Mouse (Mus musculus) adrenal gland, postnatal 36 days (tissue): ENCODE results near the gene Edem3. TPM values are rescaled to one million over a fixed set of nuclear protein-coding genes. Genes with fewer than 3 reads are reported as not detected.

Source experiments
- DNase-seq, 2 experiments: peaks; one replicate each; pipeline ENCODE4 v3.0.0; 2021; ENCODE audit warnings: mixed read lengths in 1 of 2
- total RNA-seq, 2 experiments: library from RNA; stranded (reverse); gene quantifications; 2 replicates each; pipeline ENCODE4 v1.2.3; 2021

Edem3 gene
- total RNA-seq, 2 experiments from 2014 or later, result 120 to 146 TPM

DNA sequence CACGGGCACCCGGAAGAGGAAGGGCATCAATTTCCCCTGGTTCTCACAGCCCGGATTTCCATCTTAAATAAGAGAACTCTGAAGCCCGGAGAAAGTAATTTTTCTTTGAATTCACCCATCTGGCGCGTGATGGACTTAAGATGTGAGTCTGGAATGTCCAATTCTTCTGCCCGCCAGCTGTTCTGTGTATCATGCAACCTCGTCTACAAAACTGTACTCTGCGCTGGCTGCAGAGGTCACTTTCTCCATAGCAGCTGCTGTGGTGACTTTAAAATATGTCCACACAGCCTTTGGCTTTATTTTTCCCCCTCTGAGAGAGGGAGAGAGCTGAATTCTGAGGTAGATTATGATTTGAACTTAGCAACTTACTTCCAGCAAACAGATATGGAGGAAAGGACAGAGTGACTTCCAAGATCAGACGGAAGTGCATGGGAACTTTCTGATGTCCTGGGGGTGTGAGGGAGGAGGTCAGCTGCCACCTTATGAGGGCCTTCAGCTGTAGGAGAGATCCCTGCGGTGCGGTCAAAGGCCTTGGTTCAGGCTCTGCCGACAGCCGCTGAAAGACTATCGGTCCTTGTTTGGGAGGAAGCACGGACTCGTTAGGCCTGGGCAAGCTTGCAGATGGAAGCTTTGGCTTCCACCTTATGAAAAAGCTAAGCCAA, 108.1 kb downstream of the Edem3 start:
- DNase-seq, result no peak

DNA sequence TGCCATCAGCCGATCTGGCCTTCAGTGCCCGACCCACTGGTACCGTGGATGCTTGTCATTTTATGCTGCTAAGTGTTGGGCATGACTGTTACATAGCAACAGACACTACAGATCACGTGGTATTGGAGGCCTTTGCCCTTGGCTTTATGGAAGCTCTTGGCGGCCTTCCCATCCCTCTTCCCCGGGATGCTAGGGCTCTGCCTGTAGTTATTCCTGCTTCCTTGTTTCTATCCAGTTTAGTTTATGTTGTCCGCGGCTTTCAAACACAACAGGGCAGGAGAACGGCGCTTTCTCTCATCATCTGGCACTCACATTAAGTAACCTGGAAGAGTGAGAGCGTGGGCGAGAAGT, 108.6 kb downstream of the Edem3 start:
- DNase-seq, result peak; percentile 75

DNA sequence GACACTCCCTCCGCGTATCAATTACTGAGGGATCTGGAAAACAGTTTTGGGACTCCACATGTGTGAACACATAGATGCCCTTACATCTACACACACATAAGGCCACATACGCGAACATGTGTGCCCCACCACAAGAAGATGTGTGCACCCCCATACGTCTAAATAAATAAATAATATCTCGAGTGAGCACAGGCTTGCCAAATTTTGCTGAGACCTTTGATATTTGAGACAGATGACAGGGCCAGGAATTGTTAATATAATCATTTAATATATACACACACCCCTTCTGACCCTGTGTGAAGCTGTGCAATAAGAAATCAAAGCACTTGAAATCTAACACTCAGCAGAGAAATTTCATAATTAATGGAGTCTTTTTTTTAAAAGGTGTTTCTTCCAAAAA, 109.2 kb downstream of the Edem3 start:
- no peak for DNase-seq

Other genes starting within 250 kb of the Edem3 start
- gene Fam129a, start 184.2 kb upstream of the Edem3 start, total RNA-seq, result 100 to 1,000 TPM; 108 to 202 TPM